Mouse (Mus musculus) kidney, postnatal 10 days (tissue): ENCODE measurements around the gene Rad9b.

Source experiments
- DNase-seq: peaks from one replicate; pipeline ENCODE4 v3.0.0; 2021; ENCODE audit warnings: mixed read lengths

Gene Rad9b

GRCm38 (mm10) chr5:122310699-122311098, 43.3 kb downstream of the Rad9b start:
- DNase-seq, result no peak

GRCm38 (mm10) chr5:122306536-122306935, 47.5 kb downstream of the Rad9b start:
- DNase-seq, result no peak

- DNase-seq, result peak; percentile 45
Measured at GRCm38 (mm10) chr5:122305472-122305871, 48.6 kb downstream of the Rad9b start.

- no peak for DNase-seq
Measured at GRCm38 (mm10) chr5:122304541-122304940, 49.5 kb downstream of the Rad9b start.

GRCm38 (mm10) chr5:122303937-122304336, 50.1 kb downstream of the Rad9b start:
- DNase-seq, result no peak

- DNase-seq, result no peak
Measured at GRCm38 (mm10) chr5:122302810-122303745, 51.0 kb downstream of the Rad9b start.

DNA sequence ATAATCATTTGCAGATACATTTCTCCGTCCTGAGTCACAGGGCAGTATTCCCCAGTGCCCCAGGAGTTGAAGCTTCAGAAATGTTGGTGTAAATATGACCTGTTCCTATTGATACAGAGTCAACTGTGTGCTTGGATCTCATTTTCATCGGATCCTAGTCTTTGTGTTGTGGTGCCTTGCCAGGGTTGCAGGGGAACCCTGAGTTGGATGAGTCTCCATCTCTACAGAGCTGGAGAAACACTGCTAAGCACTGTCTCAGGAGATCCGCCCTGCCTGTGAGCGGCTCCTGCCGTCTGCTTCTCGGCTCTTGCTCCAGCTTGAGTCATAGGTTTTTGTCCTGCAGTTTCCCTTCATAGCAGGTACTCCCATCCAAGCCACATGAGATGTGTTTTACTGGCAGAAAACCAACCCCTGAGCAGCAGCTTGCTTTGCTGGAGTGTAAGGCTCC, 53.9 kb downstream of the Rad9b start:
- no peak for DNase-seq

DNA sequence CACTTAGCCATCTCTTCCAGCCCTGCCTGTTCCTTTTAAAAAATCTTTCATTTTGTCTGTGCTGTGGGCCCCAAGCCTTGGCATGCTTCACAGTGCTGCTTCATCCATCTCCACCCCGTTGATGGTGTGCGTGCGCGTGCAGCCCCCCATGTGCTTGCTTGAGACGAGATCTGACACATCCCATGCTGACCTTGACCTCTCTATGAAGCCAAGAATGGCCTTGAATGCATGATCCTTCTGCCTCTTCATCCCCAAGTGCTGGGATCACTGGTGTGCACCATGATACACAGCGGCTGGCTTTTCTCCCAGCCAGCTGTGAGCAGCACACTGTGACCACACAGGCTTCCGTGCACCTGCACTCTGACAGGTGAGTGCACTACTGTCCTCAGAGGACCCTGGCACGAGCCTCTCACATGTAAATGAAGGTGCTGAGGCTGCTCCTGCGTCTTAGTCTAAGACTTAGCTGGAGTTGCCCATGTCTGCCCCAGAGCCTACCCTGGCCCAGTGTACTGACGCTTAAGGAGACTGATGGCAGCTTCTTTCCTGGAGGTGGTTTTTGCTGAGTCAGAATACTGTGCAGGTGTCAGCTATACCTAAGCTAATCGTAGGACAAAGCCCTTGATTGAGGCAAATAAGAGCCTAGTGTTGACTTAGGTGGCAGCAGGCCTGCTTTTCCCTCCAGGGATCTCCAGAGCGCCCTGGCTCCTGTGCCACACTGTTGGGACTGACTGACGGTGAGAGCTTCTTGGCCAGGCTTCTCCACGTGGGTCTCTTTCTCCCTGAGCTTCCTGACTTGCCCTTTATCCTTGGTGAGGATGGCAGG, 58.7 kb downstream of the Rad9b start:
- DNase-seq, result no peak

GRCm38 (mm10) chr5:122294219-122294735, 59.8 kb downstream of the Rad9b start:
- no peak for DNase-seq

DNA sequence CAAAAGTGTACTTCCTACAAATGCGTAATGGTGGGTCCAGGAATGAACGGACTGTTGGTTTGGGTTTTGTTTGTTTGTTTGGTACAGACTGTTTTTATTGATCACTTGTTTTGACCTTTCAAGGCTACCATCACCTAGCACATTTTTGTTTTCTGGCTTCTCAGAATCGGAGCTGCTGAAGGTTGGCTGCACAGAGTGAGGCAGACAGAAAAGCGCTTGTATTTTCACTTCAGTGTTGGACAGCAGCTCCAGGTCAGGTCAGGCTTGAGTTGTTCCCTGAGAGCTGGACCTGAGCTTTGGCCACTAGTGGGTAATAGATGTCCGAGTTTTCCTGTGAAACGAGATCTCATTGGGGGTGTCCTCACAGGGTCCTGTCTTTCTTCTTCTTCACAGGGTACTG, 60.9 kb downstream of the Rad9b start:
- DNase-seq, result no peak

GRCm38 (mm10) chr5:122291553-122292339, 62.3 kb downstream of the Rad9b start:
- DNase-seq, result no peak

GRCm38 (mm10) chr5:122291149-122291548, 62.9 kb downstream of the Rad9b start:
- no peak for DNase-seq

- no peak for DNase-seq
Measured at GRCm38 (mm10) chr5:122288147-122288811, 65.8 kb downstream of the Rad9b start.

- no peak for DNase-seq
Measured at GRCm38 (mm10) chr5:122287026-122287425, 67.0 kb downstream of the Rad9b start.

- DNase-seq, result no peak
Measured at GRCm38 (mm10) chr5:122286191-122286590, 67.8 kb downstream of the Rad9b start.

GRCm38 (mm10) chr5:122285767-122286150, 68.3 kb downstream of the Rad9b start:
- no peak for DNase-seq

- peak; percentile 69 for DNase-seq
Measured at GRCm38 (mm10) chr5:122285029-122285766, 68.8 kb downstream of the Rad9b start.

DNA sequence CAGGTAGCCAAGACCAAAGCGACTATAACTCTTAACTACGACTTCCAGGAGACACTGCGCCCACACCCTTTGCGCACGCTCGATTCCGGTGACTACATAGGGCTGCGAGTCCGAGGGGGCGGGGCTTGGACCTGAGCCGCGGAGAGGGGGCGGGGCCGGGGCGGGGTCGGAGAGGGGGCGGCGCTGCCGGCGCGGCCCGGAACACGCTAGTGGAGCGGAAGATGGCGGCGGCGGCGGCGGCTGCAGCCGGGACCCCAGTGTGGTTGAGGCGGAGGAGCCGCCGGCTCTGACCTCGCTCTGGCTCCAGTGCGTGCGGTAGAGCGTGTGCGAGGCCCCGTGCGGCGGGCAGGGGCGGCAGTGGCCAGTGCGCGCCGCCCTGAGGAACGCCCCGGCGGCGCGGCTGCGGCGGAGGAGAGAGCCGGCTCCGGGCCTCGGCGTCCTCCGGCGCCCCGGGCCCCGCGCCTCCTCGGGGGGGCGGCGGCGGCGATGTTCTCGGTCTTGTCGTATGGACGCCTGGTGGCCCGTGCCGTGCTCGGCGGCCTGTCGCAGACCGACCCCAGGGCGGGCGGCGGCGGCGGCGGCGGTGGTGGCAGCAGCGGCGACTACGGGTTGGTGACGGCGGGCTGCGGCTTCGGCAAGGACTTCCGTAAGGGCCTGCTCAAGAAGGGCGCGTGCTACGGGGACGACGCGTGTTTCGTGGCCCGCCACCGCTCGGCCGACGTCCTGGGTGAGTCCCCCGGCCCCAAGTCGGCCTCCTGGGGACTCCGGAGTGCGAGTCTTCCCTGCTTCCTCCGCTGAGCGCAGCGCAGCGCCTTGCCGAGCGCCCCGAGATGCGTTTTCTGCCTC, 69.6 kb downstream of the Rad9b start, which contains the start of gene Pptc7:
Gene Pptc7 (plus strand): TSS at position 183 of the 846 bp plus-strand sequence.
- DNase-seq, result peak; percentile 97

DNA sequence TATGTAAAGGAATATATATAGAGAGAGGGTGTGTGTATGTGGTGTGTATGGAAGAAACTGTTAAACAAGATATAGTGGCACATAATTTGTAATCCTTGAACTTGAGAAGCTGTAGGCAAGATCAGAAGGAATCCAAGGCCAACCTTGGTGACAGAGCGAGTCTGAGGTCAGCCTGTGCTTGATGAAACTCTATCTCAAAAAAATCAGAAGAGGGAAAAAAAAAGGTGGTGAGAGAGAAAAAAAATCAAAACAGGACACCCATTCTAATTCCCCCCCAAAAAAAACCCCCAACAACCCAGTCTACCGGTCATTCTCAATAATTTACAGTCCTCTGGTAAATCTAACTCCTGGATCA, 70.2 kb downstream of the Rad9b start:
- no peak for DNase-seq

GRCm38 (mm10) chr5:122280827-122281462, 73.1 kb downstream of the Rad9b start:
- DNase-seq, result peak; percentile 70
